Mouse (Mus musculus) heart, embryonic 13.5 days (tissue): ENCODE data around the gene Fbln1. TPM values are rescaled to one million over a fixed set of nuclear protein-coding genes. Genes with fewer than 3 reads are reported as not detected.

Experiments
- ATAC-seq: fragments of 200-750 bp; cut with Nextera tagmentation; 2 replicates; pipeline ENCODE4 v1.8.0; 2017; ENCODE audit warnings: moderate TSS enrichment; ENCODE audit not compliant: insufficient number of reproducible peaks, low FRiP score, low TSS enrichment; ENCODE audit errors: extremely low read depth
- H3K27ac ChIP-seq: fragments of 300-500 bp; sonication (generic); replicated peaks from 2 replicates; pipeline ENCODE4 v1.5.1; 2015; ENCODE audit warnings: moderate library complexity, mild to moderate bottlenecking, inconsistent platforms
- H3K27me3 ChIP-seq: fragments of 300-500 bp; sonication (generic); replicated peaks from 2 replicates; pipeline ENCODE4 v1.6.1; 2015; ENCODE audit warnings: mild to moderate bottlenecking, inconsistent platforms
- H3K36me3 ChIP-seq: fragments of 300-500 bp; sonication (generic); 2 replicates; pipeline ENCODE4 v1.6.1; 2015; ENCODE audit warnings: mild to moderate bottlenecking, inconsistent platforms
- H3K4me1 ChIP-seq: fragments of 300-500 bp; sonication (generic); 2 replicates; pipeline ENCODE4 v1.6.1; 2015; ENCODE audit warnings: inconsistent platforms
- H3K4me2 ChIP-seq: fragments of 300-500 bp; sonication (generic); 2 replicates; pipeline ENCODE4 v1.6.1; 2015; ENCODE audit warnings: inconsistent platforms, mild to moderate bottlenecking, moderate library complexity
- H3K4me3 ChIP-seq: fragments of 300-500 bp; sonication (generic); 2 replicates; pipeline ENCODE4 v1.5.1; 2015; ENCODE audit warnings: moderate library complexity, mild to moderate bottlenecking, inconsistent platforms
- H3K9ac ChIP-seq: fragments of 300-500 bp; sonication (generic); 2 replicates; pipeline ENCODE4 v1.6.1; 2015; ENCODE audit warnings: inconsistent platforms, mild to moderate bottlenecking, moderate library complexity
- H3K9me3 ChIP-seq: fragments of 300-500 bp; sonication (generic); 2 replicates; pipeline ENCODE4 v1.6.1; 2016; ENCODE audit warnings: inconsistent platforms
- WGBS: fragments of 180-500 bp; shearing (Covaris S2); methylation state at CpG from one replicate; pipeline ENCODE4 v1.1.7; 2015; ENCODE audit warnings: mixed read lengths; 5-methylcytosine and 5-hydroxymethylcytosine counted together
- polyA plus RNA-seq: library from polyadenylated mRNA; unstranded; fragments of >200 nt; fragmentation: Nextera tagmentation; extraction: Ambion mirVana; gene quantifications from 2 replicates; pipeline ENCODE4 v1.2.1, GENCODE M21; 2015

The Fbln1 gene
- polyA plus RNA-seq, 1 experiment from 2014 or later: 139 TPM

GRCm38 (mm10) chr15:85262805-85263204 is 57.1 kb downstream of the Fbln1 start:
- H3K9ac ChIP-seq: no peak overlapping the region
- peaks cover 13% of the 10 kb centered on the region for H3K9me3 ChIP-seq
- H3K4me2 ChIP-seq: no peak overlapping the region
- ATAC-seq: no peak
- H3K4me1 ChIP-seq: no peaks in the 10 kb centered on the region
- WGBS: 79% methylated on average over 5 of the region's 5 CpGs
- H3K27ac ChIP-seq: no peak overlapping the region
- no peak overlapping the region for H3K4me3 ChIP-seq
- peaks cover 36% of the 10 kb centered on the region for H3K36me3 ChIP-seq
- H3K27me3 ChIP-seq: peaks cover 7% of the 10 kb centered on the region; the same call in 1 of the 2 replicates

GRCm38 (mm10) chr15:85266729-85267434 is 61.1 kb downstream of the Fbln1 start:
- ATAC-seq: no peak
- H3K4me1 ChIP-seq: peaks cover 8% of the 10 kb centered on the region
- 38% methylated on average over 14 of the region's 14 CpGs for WGBS

GRCm38 (mm10) chr15:85267891-85268290 is 62.1 kb downstream of the Fbln1 start:
- no peak overlapping the region for H3K27ac ChIP-seq
- ATAC-seq: no peak
- H3K9ac ChIP-seq: no peak overlapping the region
- H3K4me3 ChIP-seq: no peak overlapping the region
- 87% methylated on average over 19 of the region's 19 CpGs for WGBS
- peaks cover 9% of the 10 kb centered on the region; the same call in 1 of the 2 replicates for H3K27me3 ChIP-seq
- H3K36me3 ChIP-seq: peaks cover 21% of the 10 kb centered on the region
- no peaks in the 10 kb centered on the region for H3K9me3 ChIP-seq
- peaks cover 13% of the 10 kb centered on the region for H3K4me1 ChIP-seq
- H3K4me2 ChIP-seq: no peak overlapping the region

More at GRCm38 (mm10) chr15:85266729-85267434, 61.1 kb downstream of the Fbln1 start:
- Histone ChIP-seq H3K4me3 (no peak overlapping the region), H3K9me3 (no peaks in the 10 kb centered on the region), H3K9ac (no peak overlapping the region), H3K4me2 (no peak overlapping the region), H3K27me3 (peaks cover 9% of the 10 kb centered on the region; the same call in 1 of the 2 replicates), H3K36me3 (peaks cover 21% of the 10 kb centered on the region), H3K27ac (no peak overlapping the region)

GRCm38 (mm10) chr15:85272988-85273387 is 67.2 kb downstream of the Fbln1 start:
- ATAC-seq: no peak
- no peaks in the 10 kb centered on the region for H3K36me3 ChIP-seq
- no peak overlapping the region for H3K4me2 ChIP-seq
- H3K4me1 ChIP-seq: peaks cover 17% of the 10 kb centered on the region
- H3K27ac ChIP-seq: no peak overlapping the region
- H3K27me3 ChIP-seq: peaks cover under 1% of the 10 kb centered on the region; the same call in 1 of the 2 replicates
- H3K9me3 ChIP-seq: no peaks in the 10 kb centered on the region
- WGBS: 30% methylated on average over 11 of the region's 11 CpGs
- H3K4me3 ChIP-seq: no peak overlapping the region
- H3K9ac ChIP-seq: no peak overlapping the region

GRCm38 (mm10) chr15:85277221-85277620 is 71.5 kb downstream of the Fbln1 start:
- ATAC-seq: no peak
- H3K27me3 ChIP-seq: no peaks in the 10 kb centered on the region
- peaks cover 10% of the 10 kb centered on the region for H3K4me1 ChIP-seq
- H3K9me3 ChIP-seq: no peaks in the 10 kb centered on the region
- H3K4me2 ChIP-seq: no peak overlapping the region
- H3K9ac ChIP-seq: no peak overlapping the region
- 85% methylated on average over 8 of the region's 8 CpGs for WGBS
- H3K36me3 ChIP-seq: no peaks in the 10 kb centered on the region
- H3K27ac ChIP-seq: no peak overlapping the region
- no peak overlapping the region for H3K4me3 ChIP-seq

- H3K4me2 ChIP-seq: no peak overlapping the region
- no peak overlapping the region for H3K4me3 ChIP-seq
- H3K36me3 ChIP-seq: no peaks in the 10 kb centered on the region
- no peak for ATAC-seq
- H3K4me1 ChIP-seq: no peaks in the 10 kb centered on the region
- no peak overlapping the region for H3K27ac ChIP-seq
- 63% methylated on average over 5 of the region's 5 CpGs for WGBS
- H3K9me3 ChIP-seq: no peaks in the 10 kb centered on the region
- H3K27me3 ChIP-seq: no peaks in the 10 kb centered on the region
- H3K9ac ChIP-seq: no peak overlapping the region
Observed at GRCm38 (mm10) chr15:85278986-85279385, 73.2 kb downstream of the Fbln1 start.

- H3K27ac ChIP-seq: no peak overlapping the region
- H3K36me3 ChIP-seq: no peaks in the 10 kb centered on the region
- H3K9ac ChIP-seq: no peak overlapping the region
- H3K4me3 ChIP-seq: no peak overlapping the region
- H3K9me3 ChIP-seq: no peaks in the 10 kb centered on the region
- no peaks in the 10 kb centered on the region for H3K27me3 ChIP-seq
- no peak overlapping the region for H3K4me2 ChIP-seq
- no peak for ATAC-seq
- H3K4me1 ChIP-seq: no peaks in the 10 kb centered on the region
- WGBS: 72% methylated on average over 5 of the region's 5 CpGs
Observed at GRCm38 (mm10) chr15:85282021-85282420, 76.3 kb downstream of the Fbln1 start.

- WGBS: 81% methylated on average over 6 of the region's 6 CpGs
- Histone ChIP-seq H3K4me2 (no peak overlapping the region), H3K27ac (no peak overlapping the region), H3K27me3 (no peaks in the 10 kb centered on the region), H3K36me3 (no peaks in the 10 kb centered on the region), H3K4me3 (no peak overlapping the region), H3K9ac (no peak overlapping the region), H3K9me3 (no peaks in the 10 kb centered on the region), H3K4me1 (no peaks in the 10 kb centered on the region)
- no peak for ATAC-seq
Observed at GRCm38 (mm10) chr15:85284651-85285050, 78.9 kb downstream of the Fbln1 start.

GRCm38 (mm10) chr15:85294632-85295031 is 88.9 kb downstream of the Fbln1 start:
- peaks cover 11% of the 10 kb centered on the region; the same call in 1 of the 2 replicates for H3K27me3 ChIP-seq
- peaks cover 21% of the 10 kb centered on the region for H3K4me1 ChIP-seq
- no peak overlapping the region for H3K4me3 ChIP-seq
- H3K9me3 ChIP-seq: no peaks in the 10 kb centered on the region
- 80% methylated on average over 3 of the region's 3 CpGs for WGBS
- no peak for ATAC-seq
- no peak overlapping the region for H3K9ac ChIP-seq
- no peak overlapping the region for H3K27ac ChIP-seq
- no peaks in the 10 kb centered on the region for H3K36me3 ChIP-seq
- H3K4me2 ChIP-seq: no peak overlapping the region

GRCm38 (mm10) chr15:85295544-85295943 is 89.8 kb downstream of the Fbln1 start:
- Histone ChIP-seq H3K4me2 (no peak overlapping the region), H3K4me3 (no peak overlapping the region), H3K36me3 (no peaks in the 10 kb centered on the region), H3K9me3 (no peaks in the 10 kb centered on the region), H3K9ac (no peak overlapping the region), H3K27ac (no peak overlapping the region), H3K4me1 (peaks cover 21% of the 10 kb centered on the region), H3K27me3 (peaks cover 11% of the 10 kb centered on the region; the same call in 1 of the 2 replicates)
- WGBS: 60% methylated on average over 8 of the region's 8 CpGs
- no peak for ATAC-seq

GRCm38 (mm10) chr15:85295977-85296376 is 90.2 kb downstream of the Fbln1 start:
- H3K9ac ChIP-seq: no peak overlapping the region
- H3K9me3 ChIP-seq: no peaks in the 10 kb centered on the region
- no peak overlapping the region for H3K4me3 ChIP-seq
- no peaks in the 10 kb centered on the region for H3K36me3 ChIP-seq
- ATAC-seq: no peak
- 53% methylated on average over 2 of the region's 2 CpGs for WGBS
- no peak overlapping the region for H3K4me2 ChIP-seq
- H3K4me1 ChIP-seq: peaks cover 21% of the 10 kb centered on the region
- peaks cover 11% of the 10 kb centered on the region; the same call in 1 of the 2 replicates for H3K27me3 ChIP-seq
- no peak overlapping the region for H3K27ac ChIP-seq

- no peak overlapping the region for H3K4me2 ChIP-seq
- H3K27ac ChIP-seq: no peak overlapping the region
- ATAC-seq: no peak
- H3K9me3 ChIP-seq: no peaks in the 10 kb centered on the region
- H3K4me1 ChIP-seq: peaks cover 21% of the 10 kb centered on the region
- H3K9ac ChIP-seq: no peak overlapping the region
- 71% methylated on average over 3 of the region's 3 CpGs for WGBS
- no peaks in the 10 kb centered on the region for H3K36me3 ChIP-seq
- H3K4me3 ChIP-seq: no peak overlapping the region
- peaks cover 11% of the 10 kb centered on the region; the same call in 1 of the 2 replicates for H3K27me3 ChIP-seq
Observed at GRCm38 (mm10) chr15:85296538-85296937, 90.8 kb downstream of the Fbln1 start.
